Mouse (Mus musculus) lung, adult 2 months (tissue): ENCODE measurements around the gene Gm45618. TPM values are rescaled to one million over a fixed set of nuclear protein-coding genes. Genes with fewer than 3 reads are reported as not detected.
A peak's percentile ranks its signal among the peaks of the same experiment; 100 is the strongest.

Source experiments
- DNase-seq: peaks from one replicate; pipeline ENCODE4 v3.0.0; 2022
- H3K4me1 ChIP-seq: fragments of 200-500 bp; 2 replicates; pipeline ENCODE4 v1.6.1; 2011; ENCODE audit warnings: low read length; ENCODE audit not compliant: control insufficient read depth, insufficient read depth
- H3K4me3 ChIP-seq: fragments of 200-500 bp; replicated peaks from 2 replicates; pipeline ENCODE3; 2011; ENCODE audit warnings: low read depth, mild to moderate bottlenecking, control low read depth, low read length; ENCODE audit errors: extremely low read depth
- CTCF ChIP-seq: fragments of 200-500 bp; IDR thresholded peaks from 2 replicates; pipeline ENCODE4 v1.5.1; 2011; ENCODE audit warnings: mild to moderate bottlenecking, low read length, control low read depth; ENCODE audit not compliant: insufficient read depth
- POLR2A ChIP-seq: fragments of 200-500 bp; IDR thresholded peaks from 2 replicates; pipeline ENCODE4 v1.6.1; 2011; ENCODE audit warnings: low read depth, mild to moderate bottlenecking, control low read depth, low read length, borderline replicate concordance; ENCODE audit errors: extremely low read depth
- WGBS: fragments of 180-500 bp; shearing (Covaris S2); methylation state at CpG from one replicate; pipeline ENCODE4 v1.1.7; 2018; 5-methylcytosine and 5-hydroxymethylcytosine counted together
- polyA plus RNA-seq: library from polyadenylated mRNA; depleted of rRNA; stranded (reverse); fragments of >200 nt; gene quantifications from 2 replicates; pipeline ENCODE4 v1.2.3, GENCODE M21; 2012

The Gm45618 gene
- polyA plus RNA-seq, 1 experiment = not detected

DNA sequence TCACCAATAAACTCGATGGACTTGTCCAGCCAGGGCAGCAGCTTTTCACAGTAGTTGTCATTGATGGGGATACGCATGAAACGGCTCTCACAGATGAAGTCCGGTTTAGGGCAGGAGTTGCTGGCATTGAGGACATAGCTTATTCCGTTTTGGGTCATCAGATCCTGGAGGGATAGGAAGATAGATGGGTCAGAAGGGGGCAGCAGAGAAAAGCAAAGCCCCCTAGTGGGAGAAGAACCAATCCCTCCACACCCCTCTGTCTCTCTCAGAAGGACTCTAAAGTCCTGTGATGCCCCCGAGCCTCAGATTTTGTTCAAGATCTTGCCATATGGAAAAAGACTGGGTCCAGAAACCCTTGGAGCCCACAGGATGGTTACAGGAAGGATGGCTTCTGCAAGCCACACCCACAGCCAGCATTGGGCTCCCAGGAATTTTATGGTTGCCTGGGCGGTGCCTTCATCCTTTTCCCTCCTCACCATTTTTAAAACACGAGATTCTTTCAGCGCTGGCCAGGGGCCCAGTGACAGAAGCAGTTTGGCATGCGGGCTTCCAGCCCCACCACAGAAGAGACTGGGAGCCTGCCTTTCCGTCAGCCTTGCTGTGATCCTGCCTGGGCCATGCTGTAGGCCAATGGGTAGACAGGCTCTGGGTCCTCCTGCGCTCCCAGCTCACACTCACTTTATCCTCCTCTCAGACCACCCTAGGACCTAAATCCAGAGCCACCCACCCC lies 36.8 kb downstream of the Gm45618 start:
- WGBS = 31% methylated on average over 12 of the region's 12 CpGs
- peaks cover 13% of the 10 kb centered on the region for H3K4me1 ChIP-seq
- no peak for TF ChIP-seq CTCF
- no peak for TF ChIP-seq POLR2A
- peak; percentile 66 for DNase-seq
- H3K4me3 ChIP-seq = no peak overlapping the region

DNA sequence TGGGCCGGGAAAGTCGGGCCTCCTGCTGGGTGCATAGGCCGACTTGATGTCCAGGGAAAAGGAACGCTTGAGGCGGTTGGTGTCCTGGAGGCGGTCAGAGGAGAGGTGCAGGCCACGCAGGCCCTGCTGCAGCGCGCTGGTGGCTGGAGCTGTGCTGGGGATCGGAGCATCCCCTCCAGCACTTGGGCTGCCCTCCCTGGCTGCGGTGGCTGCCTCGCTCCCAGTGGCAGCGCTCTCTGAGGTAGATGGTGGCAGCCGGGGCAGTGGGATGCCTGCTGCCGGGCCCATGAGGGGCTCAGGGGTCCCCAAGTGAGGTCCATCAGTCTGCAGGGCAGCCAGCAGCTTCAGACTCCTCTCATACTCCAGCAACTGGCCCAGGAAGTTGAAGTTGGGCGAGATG lies 37.9 kb downstream of the Gm45618 start:
- DNase-seq = no peak
- peaks cover 13% of the 10 kb centered on the region for H3K4me1 ChIP-seq
- TF ChIP-seq POLR2A (no peak), CTCF (no peak)
- WGBS = 76% methylated on average over 16 of the region's 16 CpGs
- no peak overlapping the region for H3K4me3 ChIP-seq

DNA sequence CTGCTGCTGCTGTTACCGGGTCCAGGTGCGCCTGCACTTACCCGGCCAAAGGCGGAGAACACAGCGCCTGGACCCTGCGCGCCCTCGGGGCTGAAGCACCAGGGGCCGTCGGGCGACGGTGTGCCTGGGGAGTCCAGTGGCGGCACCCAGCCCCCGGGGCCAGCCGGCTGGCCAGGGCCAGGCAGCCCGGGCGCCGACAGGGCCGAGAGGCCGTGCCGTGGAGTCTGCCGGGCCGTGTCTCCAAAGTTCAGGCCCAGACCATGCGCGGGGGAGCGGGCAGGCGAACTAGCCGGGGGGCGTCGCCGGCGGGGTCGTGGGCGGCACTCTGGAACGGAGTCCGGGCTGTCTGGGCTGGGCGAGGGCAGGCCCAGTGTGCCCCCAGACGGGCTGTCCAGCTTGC lies 38.4 kb downstream of the Gm45618 start:
- no peak overlapping the region for H3K4me3 ChIP-seq

DNA sequence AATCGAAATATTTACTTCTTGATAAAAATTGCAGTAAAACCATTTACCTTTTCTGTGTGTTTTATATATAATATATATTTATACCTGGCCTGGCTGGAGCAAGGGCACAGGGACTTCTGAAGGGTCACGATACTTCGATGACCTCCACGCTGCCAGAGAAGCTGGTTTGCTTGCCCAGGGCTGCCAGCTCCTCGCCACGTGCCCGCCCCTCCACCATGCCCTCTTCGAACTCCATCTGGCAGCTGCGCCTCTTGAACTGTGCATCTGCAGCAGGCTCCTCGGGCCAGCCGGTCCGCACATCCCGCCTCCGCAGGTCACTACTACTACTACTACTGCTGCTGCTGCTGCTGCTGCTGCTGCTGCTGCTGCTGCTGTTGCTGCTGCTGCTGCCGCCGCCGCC lies 38.8 kb downstream of the Gm45618 start:
- DNase-seq = no peak
- WGBS = 73% methylated on average over 17 of the region's 17 CpGs
- no peak for TF ChIP-seq CTCF
- H3K4me1 ChIP-seq = peaks cover 13% of the 10 kb centered on the region
- no peak overlapping the region for H3K4me3 ChIP-seq

More for the DNA sequence above, 38.4 kb downstream of the Gm45618 start:
- WGBS = 62% methylated on average over 38 of the region's 38 CpGs
- no peak for TF ChIP-seq POLR2A
- no peak for TF ChIP-seq CTCF
- DNase-seq = no peak
- peaks cover 13% of the 10 kb centered on the region for H3K4me1 ChIP-seq

DNA sequence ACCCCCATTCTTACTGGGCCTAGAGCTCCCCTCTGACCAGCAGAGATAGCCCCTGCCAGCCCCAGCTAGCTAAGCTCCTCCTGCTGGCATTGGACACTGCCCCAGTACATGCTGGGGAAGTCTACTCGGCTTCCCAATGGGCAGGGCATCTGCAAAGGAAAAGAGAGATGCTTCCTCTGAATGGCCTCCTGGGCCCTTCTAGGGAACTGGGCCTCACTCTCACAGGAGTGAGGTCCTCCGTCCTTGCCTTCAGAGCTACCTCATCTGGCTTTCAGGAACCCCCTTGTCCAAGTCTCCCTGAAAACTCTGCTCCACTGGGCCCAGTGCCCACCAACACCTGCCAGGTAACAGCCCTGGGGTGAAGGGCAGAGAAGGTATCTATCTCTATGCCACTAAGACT lies 39.7 kb downstream of the Gm45618 start:
- WGBS = 54% methylated on average over 2 of the region's 2 CpGs
- H3K4me1 ChIP-seq = peaks cover 13% of the 10 kb centered on the region
- H3K4me3 ChIP-seq = no peak overlapping the region
- DNase-seq = no peak
- TF ChIP-seq POLR2A = no peak
- TF ChIP-seq CTCF = no peak

DNA sequence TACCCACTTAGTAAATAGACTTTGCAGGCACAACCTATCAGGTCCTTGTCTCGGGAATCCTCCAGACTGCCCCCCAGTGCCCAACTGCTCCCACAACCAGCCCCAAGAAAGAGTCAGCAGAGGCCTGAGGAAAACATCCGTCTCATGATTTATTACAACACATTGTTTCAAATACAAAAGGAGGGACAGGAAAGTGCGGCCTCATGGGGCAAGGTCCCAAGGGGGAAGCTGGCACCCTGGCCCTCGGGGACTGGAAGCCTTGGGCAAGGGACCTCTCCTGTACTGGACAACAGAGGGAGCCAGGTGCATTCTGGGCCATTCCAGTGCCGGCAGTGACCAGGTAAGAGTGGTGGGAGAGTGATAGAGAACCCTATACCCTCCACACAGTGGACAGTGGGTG lies 41.2 kb downstream of the Gm45618 start:
- TF ChIP-seq CTCF (no peak), POLR2A (no peak)
- Histone ChIP-seq H3K4me1 (peaks cover 5% of the 10 kb centered on the region), H3K4me3 (no peak overlapping the region)
- DNase-seq = no peak
- 45% methylated on average over 5 of the region's 5 CpGs for WGBS

DNA sequence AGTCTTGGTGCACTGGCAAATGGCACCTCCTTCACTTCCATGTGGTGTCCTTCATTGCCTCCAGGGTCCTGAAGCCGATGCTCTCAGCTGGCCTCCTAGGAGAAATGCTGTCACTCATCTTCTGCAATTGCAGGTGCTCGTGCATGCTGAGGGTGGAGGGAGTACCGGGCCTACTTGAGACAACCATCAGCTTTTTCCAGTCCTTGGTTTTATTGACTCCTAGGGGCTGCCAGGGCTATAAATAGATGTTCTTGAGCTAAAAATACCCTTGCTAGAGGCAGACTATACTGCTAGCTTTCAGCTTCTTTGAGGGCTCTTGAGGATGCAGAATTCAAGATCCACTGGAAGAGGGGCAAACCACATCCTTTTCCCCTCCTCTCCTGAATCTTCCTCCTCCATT lies 43.4 kb downstream of the Gm45618 start:
- Histone ChIP-seq H3K4me1 (no peaks in the 10 kb centered on the region), H3K4me3 (no peak overlapping the region)
- no peak for DNase-seq
- TF ChIP-seq POLR2A (no peak), CTCF (no peak)
- whole genome bisulfite sequencing = 50% methylated on average over 3 of the region's 3 CpGs

DNA sequence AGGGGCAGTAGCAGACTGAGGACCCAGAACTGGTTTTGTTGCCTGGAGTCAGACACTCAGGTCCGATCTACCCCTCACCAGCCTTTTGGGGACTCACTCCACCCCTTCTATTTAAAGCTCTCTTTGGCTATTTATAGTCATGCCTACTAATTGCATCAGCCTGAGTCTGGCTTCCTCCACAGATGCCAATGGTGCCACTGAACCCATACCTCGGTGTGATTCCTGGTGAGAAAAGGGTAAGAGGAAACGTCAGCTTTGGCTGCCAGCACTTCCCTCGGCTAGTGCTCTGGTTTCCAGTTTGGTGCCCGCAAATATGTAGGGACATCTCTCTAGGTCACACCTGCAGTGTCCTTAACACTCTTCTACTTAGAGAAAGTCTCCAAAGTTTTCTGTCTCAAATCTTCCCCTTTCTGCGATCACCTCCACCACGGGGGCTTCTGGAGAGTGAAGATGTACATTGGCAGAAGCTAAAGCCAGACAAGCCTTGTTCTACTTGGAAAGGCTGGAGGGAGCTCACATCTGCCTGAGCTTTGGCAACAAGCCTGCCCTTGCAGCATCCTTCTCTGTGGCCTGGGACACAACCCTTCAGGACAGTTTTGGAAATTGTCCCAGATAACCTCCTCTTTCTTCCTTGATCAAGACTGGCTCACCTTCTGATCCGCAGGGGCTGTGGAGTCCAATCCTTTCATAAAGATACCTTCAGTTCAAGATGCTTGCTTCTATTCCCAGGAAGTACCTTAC lies 46.2 kb downstream of the Gm45618 start:
- 57% methylated on average over 8 of the region's 8 CpGs for WGBS
- no peaks in the 10 kb centered on the region for H3K4me1 ChIP-seq
- no peak for DNase-seq
- TF ChIP-seq CTCF = no peak
- no peak for TF ChIP-seq POLR2A
- H3K4me3 ChIP-seq = no peak overlapping the region

DNA sequence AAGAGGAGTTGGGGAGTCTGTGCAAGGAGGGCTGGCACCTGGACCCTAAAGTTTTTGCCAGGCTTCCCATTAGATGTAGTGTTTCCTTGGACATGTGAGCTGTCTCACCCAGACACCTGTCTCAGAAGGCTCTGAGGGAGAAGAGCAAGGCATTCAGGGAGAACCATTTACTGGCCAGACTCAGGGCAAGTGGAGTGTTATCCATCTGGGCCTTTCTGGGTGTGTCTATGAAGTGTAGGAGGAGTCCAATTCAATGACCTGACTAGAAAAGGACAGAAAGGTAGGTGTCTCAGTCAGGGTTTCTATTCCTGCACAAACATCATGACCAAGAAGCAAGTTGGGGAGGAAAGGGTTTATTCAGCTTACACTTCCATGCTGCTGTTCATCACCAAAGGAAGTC lies 48.8 kb downstream of the Gm45618 start:
- TF ChIP-seq CTCF (no peak), POLR2A (no peak)
- DNase-seq = no peak
- Histone ChIP-seq H3K4me1 (no peaks in the 10 kb centered on the region), H3K4me3 (no peak overlapping the region)

DNA sequence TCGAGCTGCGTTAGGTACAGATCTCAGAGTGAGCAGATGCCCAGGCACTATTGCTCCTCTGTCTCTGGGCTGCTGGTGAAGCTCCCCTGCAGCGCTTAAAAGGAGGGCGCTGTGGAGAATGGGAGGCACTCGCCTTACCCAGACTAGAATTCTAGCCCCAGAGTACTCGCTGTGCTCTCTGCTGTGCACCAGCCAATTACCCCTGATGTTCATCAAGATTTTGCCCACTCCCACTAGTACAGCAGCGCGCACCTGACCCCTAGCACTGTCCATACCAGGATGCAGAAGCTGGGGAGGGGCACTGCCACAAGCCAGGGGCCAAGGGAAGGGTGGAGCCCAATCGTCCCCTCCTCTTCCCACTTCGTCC lies 49.3 kb downstream of the Gm45618 start:
- TF ChIP-seq CTCF = no peak
- no peak for TF ChIP-seq POLR2A

More for the DNA sequence above, 49.3 kb downstream of the Gm45618 start:
- 10% methylated on average over 8 of the region's 10 CpGs for WGBS
- no peaks in the 10 kb centered on the region for H3K4me1 ChIP-seq
- H3K4me3 ChIP-seq = no peak overlapping the region
- no peak for DNase-seq
